Mouse (Mus musculus): ENCODE data around the gene Opcml.

Opcml gene

DNA sequence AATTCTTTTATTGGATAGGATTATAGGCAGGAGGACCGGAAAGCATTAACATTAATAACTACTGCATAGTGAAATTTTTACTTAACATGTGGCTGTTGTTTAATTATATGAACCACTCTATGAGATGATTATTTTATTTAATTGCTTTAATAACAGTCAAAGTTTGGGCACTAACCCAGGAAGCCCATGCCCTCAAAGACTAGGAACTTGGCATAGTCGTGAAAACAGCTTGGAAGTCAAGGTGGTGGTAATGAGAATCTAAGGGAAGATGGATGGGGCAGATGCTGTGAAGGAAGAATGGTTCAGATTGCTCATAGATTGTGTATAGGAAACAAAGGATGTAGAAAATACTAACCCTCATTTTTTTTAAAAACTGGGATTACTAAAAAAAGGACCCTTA lies 399.7 kb downstream of the Opcml start:
- 84% methylated on average over 2 of the region's 2 CpGs for WGBS

DNA sequence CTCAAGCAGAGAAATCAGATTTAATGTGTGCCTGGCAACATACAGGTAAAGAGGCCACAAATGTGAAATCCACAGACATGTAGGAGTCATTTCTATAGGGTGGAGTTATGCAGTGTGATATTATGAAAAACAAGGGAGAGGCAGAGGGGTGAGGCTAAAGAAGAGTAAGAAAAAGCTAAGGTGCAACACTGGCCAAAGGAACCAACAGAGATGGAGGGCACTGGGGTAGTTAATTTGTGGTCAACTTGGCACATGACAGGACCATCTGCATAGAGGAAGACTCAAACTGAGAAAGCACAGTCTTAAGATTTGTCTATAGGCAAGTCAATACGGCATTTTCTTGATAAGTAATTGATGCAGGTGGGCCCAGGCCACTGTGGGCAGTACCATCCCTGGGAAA lies 400.2 kb downstream of the Opcml start:
- 85% methylated on average over 1 of the region's 1 CpGs for WGBS

DNA sequence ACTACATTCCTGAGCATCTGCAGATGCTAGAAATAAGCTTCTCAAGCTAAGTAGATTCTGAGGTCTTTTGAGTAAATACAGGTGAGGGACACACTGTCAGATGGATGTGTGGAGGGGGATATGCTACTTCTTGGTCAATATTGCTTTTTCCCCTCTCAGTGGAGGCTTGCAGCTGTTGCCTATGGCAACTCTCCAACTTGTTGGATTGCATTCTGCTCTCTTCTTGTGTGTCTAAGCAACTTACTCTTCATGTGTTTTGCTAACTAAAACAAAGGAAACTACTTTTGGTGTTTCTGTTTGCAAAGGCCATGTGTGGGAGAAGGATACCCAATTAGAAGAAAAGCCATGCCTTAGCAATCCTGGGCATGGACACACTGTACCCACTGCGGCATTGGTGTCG lies 406.0 kb downstream of the Opcml start:
- WGBS: 74% methylated on average over 2 of the region's 2 CpGs

DNA sequence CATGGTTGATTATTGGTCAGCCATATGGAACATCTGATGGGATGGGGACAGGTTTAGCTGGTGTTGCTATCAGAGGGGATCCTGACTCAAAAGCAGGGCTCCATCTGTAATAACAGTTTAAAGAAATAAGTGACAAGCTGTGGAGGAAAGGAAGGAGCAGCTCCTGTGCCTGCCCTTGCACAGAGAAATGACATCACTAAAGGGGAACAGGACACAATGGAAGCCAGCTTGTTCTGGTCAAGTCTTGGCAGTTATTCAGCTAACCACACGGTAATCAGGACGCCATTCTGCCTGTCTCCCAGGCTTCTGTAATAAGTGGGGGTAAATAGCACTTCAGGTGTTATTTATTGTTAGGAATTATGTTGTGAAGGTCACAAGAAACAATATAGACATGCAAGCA lies 406.5 kb downstream of the Opcml start:
- 47% methylated on average over 2 of the region's 2 CpGs for WGBS

DNA sequence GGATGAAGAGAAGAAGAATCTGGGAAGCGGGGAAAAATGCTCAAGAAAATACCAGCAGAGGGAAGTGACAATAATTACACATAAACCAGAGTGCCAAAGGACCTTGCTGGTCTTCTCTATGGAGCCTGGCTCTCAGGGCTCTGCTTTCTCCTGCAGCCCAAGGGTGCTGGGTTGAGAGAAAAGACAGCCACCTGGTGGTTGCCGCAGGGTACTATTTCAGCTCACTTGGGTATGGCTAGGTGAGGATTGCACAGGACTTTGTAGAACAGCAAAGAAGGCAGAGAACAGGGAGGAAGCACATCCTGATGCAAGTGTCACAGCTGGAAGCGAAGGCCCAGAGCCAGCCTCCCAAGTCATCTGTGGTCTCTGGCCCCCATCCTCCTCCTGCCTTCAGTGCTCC lies 407.1 kb downstream of the Opcml start:
- 55% methylated on average over 3 of the region's 3 CpGs for WGBS

DNA sequence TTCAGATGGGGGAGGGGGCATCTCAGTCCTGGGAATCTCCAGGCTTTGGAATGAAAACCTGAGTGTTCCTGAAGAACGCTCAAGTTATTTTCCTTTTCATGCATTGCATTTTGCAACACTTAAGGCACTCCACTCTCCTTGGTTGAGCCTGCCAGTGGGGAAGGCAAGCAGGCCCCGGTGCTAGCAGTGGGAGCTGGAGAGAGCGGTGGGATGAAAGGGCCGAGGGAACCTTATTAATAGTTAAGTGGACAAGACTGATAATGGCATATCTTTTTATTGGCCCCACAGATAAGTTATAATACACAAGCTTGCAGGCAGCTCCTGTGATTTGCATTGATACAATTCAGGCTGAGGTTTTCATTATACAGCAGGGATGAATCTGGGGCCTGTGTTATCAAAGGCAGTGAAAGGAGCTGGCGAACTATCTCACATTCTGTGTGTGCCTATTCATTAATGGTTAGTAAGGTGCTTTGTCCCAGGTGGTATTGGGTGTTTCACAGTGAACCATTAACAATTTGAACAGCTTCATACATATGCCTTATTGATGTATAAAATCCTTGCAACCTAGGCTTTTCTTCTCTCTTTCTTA lies 407.6 kb downstream of the Opcml start:
- WGBS: 73% methylated on average over 5 of the region's 5 CpGs

DNA sequence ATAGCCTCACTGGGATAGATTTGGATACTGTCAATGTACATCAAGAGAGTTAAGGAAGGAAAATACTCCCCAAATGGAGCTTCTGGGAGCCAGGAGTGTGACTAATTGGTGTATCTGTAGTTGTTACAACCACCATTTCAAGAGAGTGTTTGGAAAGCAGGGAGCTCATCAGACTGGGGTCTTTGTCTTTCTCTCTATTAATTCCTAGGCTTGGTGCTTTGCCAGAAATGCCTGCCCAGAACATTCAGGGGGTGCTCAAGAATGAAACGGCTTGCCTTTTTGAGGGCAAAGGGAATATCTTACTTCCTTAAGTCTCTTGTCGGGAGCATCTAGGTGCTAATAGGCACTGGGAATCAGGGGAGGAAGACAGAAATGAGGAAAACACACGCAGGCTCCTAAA lies 416.9 kb downstream of the Opcml start:
- 59% methylated on average over 3 of the region's 3 CpGs for whole genome bisulfite sequencing

DNA sequence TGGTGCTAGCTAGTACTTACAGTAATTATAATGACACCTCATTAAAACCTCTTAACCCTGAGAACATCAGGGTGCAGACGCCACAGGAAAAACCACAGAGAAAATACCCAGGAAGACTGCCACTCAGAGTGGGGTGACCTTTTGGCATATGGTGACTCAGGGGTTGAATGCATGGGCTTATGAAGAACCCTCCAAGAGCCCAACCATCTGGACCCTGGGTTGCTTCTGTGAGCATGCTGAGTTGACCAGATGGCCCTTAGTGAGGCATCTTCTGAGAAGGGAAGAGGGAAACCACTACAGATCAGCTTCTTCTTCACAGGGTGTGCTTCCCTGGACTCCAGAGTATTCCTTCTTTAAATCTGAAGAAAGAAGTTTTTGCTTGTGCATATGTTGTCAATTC lies 418.1 kb downstream of the Opcml start:
- WGBS: 88% methylated on average over 1 of the region's 1 CpGs

DNA sequence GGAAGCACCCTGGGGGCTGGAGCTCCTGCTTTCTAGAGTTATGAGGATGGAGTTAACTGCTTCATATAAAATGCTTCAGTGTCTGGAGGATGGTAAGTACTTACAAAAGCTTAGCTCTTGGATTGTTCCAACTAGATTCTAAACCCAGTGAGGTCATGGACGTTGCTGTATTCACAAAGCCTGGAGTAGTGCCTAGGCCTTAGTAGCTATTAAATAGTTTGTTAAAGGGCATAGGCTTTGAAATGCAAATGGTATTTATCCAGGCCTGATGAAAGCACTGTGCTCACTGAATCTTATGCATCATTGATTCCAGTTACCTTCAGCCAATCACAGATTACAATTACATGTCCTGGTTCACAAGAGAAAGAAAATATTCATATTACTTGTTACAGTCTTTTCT lies 421.3 kb downstream of the Opcml start:
- WGBS: 64% methylated on average over 1 of the region's 1 CpGs

DNA sequence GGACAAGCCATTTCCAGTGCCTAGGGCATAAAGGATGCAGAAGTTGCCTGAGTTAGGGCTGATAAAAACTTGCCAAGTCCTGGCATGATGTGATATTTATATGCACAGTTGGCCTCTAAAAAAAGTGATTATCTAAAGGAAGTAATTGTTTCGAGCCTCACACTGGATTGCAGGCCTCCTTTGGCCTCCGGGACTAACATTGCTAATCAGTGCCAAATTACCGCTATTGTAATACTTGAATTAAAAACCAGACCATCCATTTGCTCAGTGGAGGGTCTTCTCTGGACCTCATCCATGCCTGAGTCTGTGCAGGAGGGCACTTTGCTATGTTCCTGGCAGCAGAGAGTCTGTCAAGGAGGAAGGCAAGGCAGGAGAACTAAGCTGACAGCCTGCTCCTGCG lies 423.3 kb downstream of the Opcml start:
- 60% methylated on average over 4 of the region's 4 CpGs for WGBS

DNA sequence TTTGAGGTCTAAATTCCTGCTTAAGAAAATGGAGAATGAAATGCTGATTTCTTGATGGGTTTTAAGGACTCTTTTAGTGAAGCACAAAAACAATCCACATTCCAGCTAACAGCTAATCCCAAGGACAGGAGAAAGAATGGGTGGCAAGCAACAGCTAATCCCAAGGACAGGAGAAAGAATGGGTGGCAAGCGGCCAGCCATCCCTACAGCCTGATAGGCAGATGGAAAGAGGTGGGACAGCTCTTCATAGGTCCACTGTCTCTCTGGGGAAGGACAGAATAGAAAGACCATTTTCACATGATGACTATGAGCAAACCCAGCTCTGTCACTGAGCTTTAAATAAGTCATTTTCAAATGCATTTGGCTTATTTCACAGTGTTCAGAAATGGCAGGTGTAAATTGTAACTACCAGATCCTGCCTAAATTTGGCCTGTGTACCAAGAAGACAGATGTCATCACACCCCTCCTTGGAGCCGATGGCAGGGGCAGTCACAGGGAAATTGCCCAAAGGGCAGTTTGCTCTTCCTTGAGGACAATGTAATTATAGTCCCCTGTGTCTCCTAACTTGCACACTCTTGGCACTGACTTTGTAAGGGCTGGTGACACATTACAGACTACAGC lies 427.6 kb downstream of the Opcml start:
- WGBS: 48% methylated on average over 2 of the region's 2 CpGs

DNA sequence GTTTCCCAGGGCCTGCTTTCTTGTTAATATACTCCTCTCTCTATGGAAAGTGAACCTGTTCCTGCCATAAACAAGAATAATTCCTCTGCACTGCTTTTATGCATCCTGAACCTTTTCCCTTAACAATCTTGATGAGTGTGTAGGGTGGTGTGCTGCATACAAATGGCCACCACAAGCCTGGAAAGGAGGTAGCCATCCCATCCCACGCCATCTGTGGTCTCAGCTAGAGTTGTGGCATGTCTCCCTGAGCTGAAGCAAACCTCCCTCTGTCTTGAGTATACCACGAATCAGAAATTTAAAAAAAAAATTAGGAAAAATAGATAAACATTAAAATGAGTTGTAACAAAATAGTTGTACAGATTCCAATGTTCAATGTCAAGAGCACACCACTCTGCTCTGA lies 432.2 kb downstream of the Opcml start:
- WGBS: 57% methylated on average over 2 of the region's 2 CpGs

DNA sequence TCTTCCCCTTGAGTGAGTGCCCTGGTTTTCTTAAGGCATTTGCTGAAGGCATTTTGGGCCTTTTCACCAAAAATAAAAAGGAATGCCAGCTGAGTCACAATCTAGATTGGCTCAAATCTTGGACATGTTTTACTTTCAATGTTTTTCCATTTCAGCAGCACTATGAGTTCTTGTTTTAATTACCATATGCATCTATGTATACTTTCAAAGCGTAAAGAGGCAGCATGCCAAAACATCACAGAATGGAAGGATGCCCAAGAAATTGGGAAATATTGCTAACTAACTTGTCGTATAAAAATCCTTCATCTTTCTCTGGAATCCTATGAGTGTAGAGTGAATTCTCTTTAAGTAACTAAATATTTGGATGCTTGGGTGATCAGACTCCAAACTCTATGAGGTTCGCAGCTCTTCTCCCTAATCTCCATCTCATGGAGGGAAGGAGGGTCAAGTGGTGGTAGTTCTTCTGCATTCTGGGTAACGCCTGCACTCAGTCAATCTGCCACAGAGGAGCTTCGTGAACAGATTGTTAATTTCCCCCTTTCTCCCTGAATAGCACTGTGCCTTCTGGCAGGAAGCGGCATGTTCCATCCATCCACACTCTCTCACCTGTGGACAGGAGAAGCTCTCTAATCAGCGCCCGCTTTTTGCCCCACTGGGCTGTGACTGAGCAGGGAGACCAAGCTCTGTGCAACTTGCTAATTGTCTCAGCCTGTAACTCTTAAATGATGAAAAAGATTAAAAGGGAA lies 435.4 kb downstream of the Opcml start:
- WGBS: 39% methylated on average over 8 of the region's 8 CpGs

DNA sequence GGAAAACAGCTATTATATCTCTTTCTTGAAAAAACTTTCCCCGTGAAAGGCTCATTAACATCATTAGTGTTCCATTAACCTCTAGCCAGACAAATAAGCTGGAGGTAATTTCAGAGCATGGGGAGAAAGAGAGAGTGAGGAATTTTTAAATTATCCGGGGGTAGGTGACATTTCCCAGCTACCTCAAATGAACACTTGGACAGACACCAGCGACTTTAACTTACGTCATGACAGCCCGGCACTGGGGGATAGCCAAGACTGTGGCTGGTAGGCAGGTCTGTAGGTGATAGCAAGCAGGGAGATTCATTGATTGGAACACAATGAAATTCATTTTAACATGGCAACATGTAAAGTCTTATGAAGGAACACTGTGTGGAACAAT lies 436.0 kb downstream of the Opcml start:
- 28% methylated on average over 5 of the region's 5 CpGs for WGBS

DNA sequence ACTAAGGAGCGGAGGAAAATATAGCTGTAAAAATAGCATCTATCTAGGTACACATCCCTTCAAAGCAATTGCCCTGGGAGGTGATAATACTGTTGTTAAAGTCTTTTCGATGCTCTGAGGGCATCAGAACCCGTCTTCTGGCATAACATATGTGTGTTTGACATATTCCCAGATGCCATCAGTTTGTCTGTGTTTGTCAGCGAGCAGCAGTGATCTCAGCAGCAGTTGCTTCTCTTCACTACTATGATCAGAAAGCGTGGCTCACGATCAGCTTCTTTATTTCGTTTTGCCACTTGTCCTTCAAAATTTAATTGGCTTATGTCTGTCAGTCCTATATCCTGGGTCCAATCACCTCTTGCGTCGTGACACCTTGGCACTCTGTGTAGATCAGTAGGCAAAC lies 447.9 kb downstream of the Opcml start:
- 79% methylated on average over 9 of the region's 9 CpGs for WGBS

DNA sequence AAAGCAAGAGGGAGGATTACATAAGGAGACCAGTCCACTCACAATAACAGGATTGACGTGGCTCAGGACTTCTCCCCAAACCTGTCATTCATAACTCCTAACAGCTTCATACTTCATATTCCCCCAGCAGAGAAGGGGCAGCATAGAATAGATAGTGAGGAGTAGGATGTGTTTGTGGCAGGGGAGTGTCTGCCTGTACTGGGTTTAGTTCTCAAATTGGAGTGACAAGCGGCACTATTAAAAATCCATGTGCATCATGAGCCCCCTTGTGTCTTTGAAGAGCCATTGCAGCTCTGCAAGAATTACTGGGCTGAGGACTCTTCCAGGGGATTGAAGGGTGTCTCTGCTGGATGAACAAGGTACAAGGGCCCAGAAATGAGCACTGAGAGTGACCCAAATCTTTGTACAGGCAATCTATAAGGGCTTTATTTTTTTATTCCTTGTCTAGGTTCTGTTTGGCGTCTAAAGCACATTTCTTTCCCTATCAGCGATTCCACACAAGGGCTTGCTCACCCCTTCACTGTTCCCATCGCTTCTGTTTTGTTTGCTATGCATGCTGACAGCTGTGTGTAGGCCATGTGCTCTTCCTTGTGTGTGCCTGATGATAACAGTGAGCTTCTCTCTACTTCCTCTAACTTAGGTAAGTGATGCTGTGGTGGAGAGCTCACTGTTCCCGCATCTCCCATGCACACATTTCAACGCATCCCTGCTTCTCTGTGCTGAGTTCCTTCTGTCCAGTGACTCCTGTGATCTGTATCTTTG lies 457.3 kb downstream of the Opcml start:
- WGBS: 34% methylated on average over 7 of the region's 7 CpGs

DNA sequence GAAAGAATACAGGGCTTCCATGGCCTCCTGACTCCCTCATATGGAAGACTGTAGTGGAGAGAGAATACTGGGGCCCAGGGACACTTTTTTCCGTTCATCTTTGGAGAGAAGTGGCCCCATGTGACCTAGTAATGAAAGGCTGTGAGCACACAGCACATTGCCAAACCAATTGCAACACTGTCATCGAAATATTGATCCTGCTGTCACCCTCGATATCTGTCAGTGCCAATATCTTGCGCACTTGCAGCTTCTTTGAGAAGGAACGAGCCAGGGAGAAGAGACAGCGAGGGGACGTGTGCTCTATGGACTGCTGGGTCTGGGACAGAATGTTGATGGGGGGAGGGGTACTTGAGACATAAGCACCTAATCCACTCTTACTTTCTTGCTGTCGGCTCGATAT lies 460.8 kb downstream of the Opcml start:
- WGBS: 87% methylated on average over 9 of the region's 9 CpGs

DNA sequence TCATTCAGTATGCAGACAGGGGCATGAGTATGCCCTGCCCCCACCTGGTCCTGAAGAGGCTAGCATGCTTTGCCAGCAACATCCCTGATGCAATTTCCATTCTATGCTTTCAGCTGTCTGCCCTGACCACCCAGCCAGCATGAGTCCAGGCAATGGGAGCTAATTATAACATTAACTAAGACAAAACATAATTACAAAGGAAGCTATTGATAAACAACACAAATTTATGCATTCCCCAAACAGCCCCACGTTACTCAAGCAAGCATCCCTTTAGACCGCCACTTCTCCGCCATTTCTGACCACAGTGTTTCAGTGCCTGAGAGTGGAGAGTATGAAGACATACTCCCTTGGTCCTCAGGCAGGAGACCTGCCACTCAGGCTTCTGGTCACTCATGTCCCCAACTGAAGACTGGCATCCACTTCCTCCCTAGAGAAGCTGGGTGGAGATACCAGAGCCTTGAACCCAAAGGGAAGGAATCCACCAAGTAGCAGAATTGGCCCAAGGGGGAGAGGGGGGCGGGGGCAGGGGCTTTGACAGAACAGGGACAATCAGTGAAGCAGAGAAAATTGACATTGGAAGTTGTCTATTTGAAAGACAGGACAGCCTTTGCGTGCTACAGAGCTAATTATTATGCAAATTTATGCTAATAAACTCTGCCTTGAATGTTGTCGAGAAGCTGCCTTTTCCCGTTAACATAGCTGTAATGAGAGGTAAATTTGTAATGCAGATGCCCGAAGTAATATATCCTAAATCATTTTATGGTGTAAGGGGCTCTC lies 464.7 kb downstream of the Opcml start:
- WGBS: 63% methylated on average over 8 of the region's 8 CpGs

DNA sequence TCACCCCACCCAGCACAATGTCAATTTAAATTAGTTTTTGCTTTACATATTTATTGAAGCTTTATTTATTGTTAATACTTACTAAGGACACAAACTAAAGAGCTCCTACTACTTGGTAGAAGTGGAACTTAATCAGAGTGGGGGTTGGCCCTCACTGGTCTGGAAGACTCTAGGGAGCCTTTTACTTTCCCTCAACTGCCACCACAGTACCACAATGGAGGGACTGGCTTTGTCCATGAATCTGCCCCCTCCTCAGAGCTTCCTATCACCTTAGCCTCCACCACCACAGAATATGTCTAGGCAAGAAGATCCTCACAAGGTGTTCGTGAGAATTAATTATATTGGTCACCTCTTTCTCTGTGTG lies 465.3 kb downstream of the Opcml start:
- 80% methylated on average over 1 of the region's 1 CpGs for WGBS

DNA sequence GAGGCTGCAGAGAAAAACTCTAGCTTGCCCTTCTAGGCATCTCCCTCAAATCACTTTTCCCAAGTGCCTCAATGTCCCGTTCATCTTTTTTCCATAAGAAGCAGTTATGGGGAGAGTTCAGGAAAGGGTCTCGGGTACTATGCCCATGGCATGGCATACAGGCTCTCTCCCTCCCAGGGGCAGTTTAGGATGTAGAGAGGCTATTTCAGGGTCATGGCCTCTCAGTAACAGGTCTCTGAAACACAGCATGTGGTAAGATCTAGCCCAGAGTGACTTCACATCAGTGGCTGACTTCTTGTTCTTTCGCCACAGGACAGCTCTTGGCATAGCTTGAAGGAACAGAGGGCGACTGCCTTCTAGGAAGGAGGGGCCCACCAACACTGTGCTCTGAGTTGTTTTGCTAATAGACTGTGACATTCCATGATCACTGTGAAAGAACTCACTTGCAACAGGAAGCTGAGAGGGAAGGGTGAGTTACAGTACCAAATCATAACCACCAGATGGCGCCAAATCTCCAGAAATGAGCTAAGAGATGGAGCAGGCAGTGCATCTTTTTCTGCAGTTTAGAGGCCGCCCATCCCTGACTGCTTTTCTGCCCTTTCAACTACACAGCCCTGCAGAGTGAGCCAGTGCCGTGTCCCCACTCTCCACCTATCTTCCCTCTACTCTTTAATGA lies 470.6 kb downstream of the Opcml start:
- 25% methylated on average over 7 of the region's 7 CpGs for WGBS

DNA sequence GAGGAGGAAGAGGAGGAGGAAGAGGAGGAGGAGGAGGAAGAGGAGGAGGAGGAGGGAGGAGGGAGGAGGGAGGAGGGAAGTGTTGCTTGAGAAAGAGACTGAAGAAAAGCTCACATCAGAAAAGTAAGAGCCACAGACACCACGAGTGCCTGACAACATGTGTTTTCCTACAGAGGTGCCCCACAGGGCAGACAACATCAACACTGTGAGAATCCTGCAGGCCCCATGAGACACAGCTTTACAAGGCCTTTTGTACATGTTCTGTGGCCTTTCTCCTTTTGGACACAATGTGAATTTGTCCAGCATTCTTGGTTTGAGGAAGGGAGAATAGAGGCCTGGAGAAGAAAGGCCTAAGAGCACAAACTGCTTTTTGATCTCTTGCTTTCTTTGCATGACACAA lies 471.4 kb downstream of the Opcml start:
- 44% methylated on average over 1 of the region's 1 CpGs for WGBS

Data from cerebral cortex, adult 2 months (tissue).